Mouse (Mus musculus) heart, embryonic 12.5 days (tissue): ENCODE data around the gene Cxcl3. TPM values are rescaled to one million over a fixed set of nuclear protein-coding genes. Genes with fewer than 3 reads are reported as not detected.
"Not testable (repeated sequence)": the region's sequence is repeated elsewhere in the genome, so short reads cannot be mapped to it uniquely, and the experiment has no call there.

Source experiments
- ATAC-seq: fragments of 200-750 bp; cut with Nextera tagmentation; 2 replicates; pipeline ENCODE4 v1.8.0; 2017; ENCODE audit warnings: moderate TSS enrichment, moderate library complexity; ENCODE audit not compliant: insufficient number of reproducible peaks, low FRiP score
- H3K27ac ChIP-seq: fragments of 300-500 bp; sonication (generic); 2 replicates; pipeline ENCODE4 v1.5.1; 2016; ENCODE audit warnings: mild to moderate bottlenecking, moderate library complexity; ENCODE audit not compliant: poor library complexity, severe bottlenecking
- H3K27me3 ChIP-seq: fragments of 300-500 bp; sonication (generic); replicated peaks from 2 replicates; pipeline ENCODE4 v1.6.1; 2016; ENCODE audit warnings: mild to moderate bottlenecking, moderate library complexity
- H3K36me3 ChIP-seq: fragments of 300-500 bp; sonication (generic); 2 replicates; pipeline ENCODE4 v1.6.1; 2016; ENCODE audit warnings: mild to moderate bottlenecking, moderate library complexity
- H3K4me1 ChIP-seq: fragments of 300-500 bp; sonication (generic); replicated peaks from 2 replicates; pipeline ENCODE4 v1.6.1; 2016; ENCODE audit warnings: mild to moderate bottlenecking
- H3K4me2 ChIP-seq: fragments of 300-500 bp; sonication (generic); 2 replicates; pipeline ENCODE4 v1.6.1; 2016; ENCODE audit warnings: mild to moderate bottlenecking, moderate library complexity
- H3K4me3 ChIP-seq: fragments of 300-500 bp; sonication (generic); 2 replicates; pipeline ENCODE4 v1.5.1; 2016; ENCODE audit warnings: mild to moderate bottlenecking
- H3K9ac ChIP-seq: fragments of 300-500 bp; sonication (generic); 2 replicates; pipeline ENCODE4 v1.6.1; 2016; ENCODE audit warnings: mild to moderate bottlenecking, moderate library complexity
- H3K9me3 ChIP-seq: fragments of 300-500 bp; sonication (generic); replicated peaks from 2 replicates; pipeline ENCODE4 v1.6.1; 2016; ENCODE audit warnings: mild to moderate bottlenecking, moderate library complexity
- WGBS: fragments of 180-500 bp; shearing (Covaris S2); methylation state at CpG from one replicate; pipeline ENCODE4 v1.1.7; 2016; 5-methylcytosine and 5-hydroxymethylcytosine counted together
- polyA plus RNA-seq: library from polyadenylated mRNA; unstranded; fragments of >200 nt; fragmentation: Nextera tagmentation; extraction: Ambion mirVana; gene quantifications from 2 replicates; pipeline ENCODE4 v1.2.1, GENCODE M21; 2016

Gene Cxcl3
- polyA plus RNA-seq, 1 experiment from 2014 or later, result not detected

- Histone ChIP-seq H3K4me3 (no peak overlapping the region), H3K9me3 (no peaks in the 10 kb centered on the region), H3K36me3 (no peaks in the 10 kb centered on the region), H3K4me1 (0 out of 2 replicates have a peak, but pooled peaks cover 7% of the 10 kb centered on the region), H3K27ac (no peak overlapping the region), H3K27me3 (no peaks in the 10 kb centered on the region), H3K4me2 (no peak overlapping the region), H3K9ac (no peak overlapping the region)
- ATAC-seq, result no peak
- WGBS, result 83% methylated on average over 8 of the region's 8 CpGs
Measured at GRCm38 (mm10) chr5:90790074-90790502, 4.2 kb downstream of the Cxcl3 start.

- H3K4me2 ChIP-seq, result no peak within 1 kb of the TSS
- 66% methylated on average over 5 of the region's 5 CpGs for WGBS
Measured at GRCm38 (mm10) chr5:90794195-90794625, 8.3 kb downstream of the Cxcl3 start, which contains the start of gene Cxcl15. TSS of gene Cxcl15 (plus strand) at chr5:90794534.

GRCm38 (mm10) chr5:90795392-90795791 is 9.5 kb downstream of the Cxcl3 start:
- H3K4me1 ChIP-seq, H3K9ac ChIP-seq, H3K27me3 ChIP-seq, H3K9me3 ChIP-seq, ATAC-seq, H3K27ac ChIP-seq, H3K4me2 ChIP-seq, H3K36me3 ChIP-seq, H3K4me3 ChIP-seq: not testable (repeated sequence)
- WGBS, result 82% methylated on average over 2 of the region's 2 CpGs

More at GRCm38 (mm10) chr5:90794195-90794625, 8.3 kb downstream of the Cxcl3 start, which contains the start of gene Cxcl15:
- no peak within 1 kb of the TSS for H3K9ac ChIP-seq
- no peaks in the 10 kb centered on the region for H3K27me3 ChIP-seq
- no peaks in the 10 kb centered on the region for H3K4me1 ChIP-seq
- H3K36me3 ChIP-seq, result no peaks in the 10 kb centered on the region
- H3K9me3 ChIP-seq, result no peaks in the 10 kb centered on the region
- ATAC-seq, result no peak
- no peak within 1 kb of the TSS for H3K4me3 ChIP-seq
- H3K27ac ChIP-seq, result no peak within 1 kb of the TSS

GRCm38 (mm10) chr5:90804574-90804973 is 18.7 kb downstream of the Cxcl3 start:
- ATAC-seq, result no peak
- no peak overlapping the region for H3K4me2 ChIP-seq
- H3K36me3 ChIP-seq, result no peaks in the 10 kb centered on the region
- H3K27ac ChIP-seq, result no peak overlapping the region
- no peaks in the 10 kb centered on the region for H3K4me1 ChIP-seq
- H3K4me3 ChIP-seq, result no peak overlapping the region
- no peaks in the 10 kb centered on the region for H3K9me3 ChIP-seq
- no peak overlapping the region for H3K9ac ChIP-seq
- H3K27me3 ChIP-seq, result no peaks in the 10 kb centered on the region

GRCm38 (mm10) chr5:90806050-90806449 is 20.1 kb downstream of the Cxcl3 start:
- ATAC-seq, result no peak
- no peak overlapping the region for H3K27ac ChIP-seq

GRCm38 (mm10) chr5:90807176-90807950 is 21.5 kb downstream of the Cxcl3 start:
- H3K9me3 ChIP-seq, result no peaks in the 10 kb centered on the region
- H3K4me1 ChIP-seq, result no peaks in the 10 kb centered on the region
- ATAC-seq, result no peak
- H3K27me3 ChIP-seq, result no peaks in the 10 kb centered on the region
- no peak overlapping the region for H3K27ac ChIP-seq
- H3K4me3 ChIP-seq, result no peak overlapping the region
- WGBS, result 74% methylated on average over 3 of the region's 3 CpGs
- no peak overlapping the region for H3K9ac ChIP-seq
- no peak overlapping the region for H3K4me2 ChIP-seq
- H3K36me3 ChIP-seq, result no peaks in the 10 kb centered on the region

More at GRCm38 (mm10) chr5:90806050-90806449, 20.1 kb downstream of the Cxcl3 start:
- no peak overlapping the region for H3K4me2 ChIP-seq
- H3K27me3 ChIP-seq, result no peaks in the 10 kb centered on the region
- no peaks in the 10 kb centered on the region for H3K9me3 ChIP-seq
- no peak overlapping the region for H3K9ac ChIP-seq
- no peaks in the 10 kb centered on the region for H3K4me1 ChIP-seq
- no peaks in the 10 kb centered on the region for H3K36me3 ChIP-seq
- H3K4me3 ChIP-seq, result no peak overlapping the region

- Histone ChIP-seq H3K27ac (no peak overlapping the region), H3K9me3 (no peaks in the 10 kb centered on the region), H3K4me3 (no peak overlapping the region), H3K4me2 (no peak overlapping the region), H3K9ac (no peak overlapping the region), H3K36me3 (no peaks in the 10 kb centered on the region), H3K4me1 (no peaks in the 10 kb centered on the region), H3K27me3 (no peaks in the 10 kb centered on the region)
- ATAC-seq, result no peak
Measured at GRCm38 (mm10) chr5:90819756-90820155, 33.9 kb downstream of the Cxcl3 start.

GRCm38 (mm10) chr5:90832145-90832767 is 46.4 kb downstream of the Cxcl3 start:
- Histone ChIP-seq H3K27ac (no peak overlapping the region), H3K4me3 (no peak overlapping the region), H3K9ac (no peak overlapping the region), H3K4me1 (0 out of 2 replicates have a peak, but pooled peaks cover 5% of the 10 kb centered on the region), H3K9me3 (no peaks in the 10 kb centered on the region), H3K27me3 (no peaks in the 10 kb centered on the region), H3K4me2 (peak overlapping the region; percentile 11), H3K36me3 (no peaks in the 10 kb centered on the region)
- 40% methylated on average over 11 of the region's 11 CpGs for WGBS
- ATAC-seq, result no peak

- Histone ChIP-seq H3K4me2 (no peak overlapping the region), H3K27ac (no peak overlapping the region), H3K36me3 (no peaks in the 10 kb centered on the region), H3K27me3 (no peaks in the 10 kb centered on the region), H3K9ac (no peak overlapping the region), H3K4me1 (0 out of 2 replicates have a peak, but pooled peaks cover 5% of the 10 kb centered on the region), H3K4me3 (no peak overlapping the region), H3K9me3 (no peaks in the 10 kb centered on the region)
- ATAC-seq, result no peak
- 77% methylated on average over 8 of the region's 8 CpGs for WGBS
Measured at GRCm38 (mm10) chr5:90832768-90833388, 47.0 kb downstream of the Cxcl3 start.

- no peak overlapping the region for H3K9ac ChIP-seq
- no peaks in the 10 kb centered on the region for H3K9me3 ChIP-seq
- H3K27me3 ChIP-seq, result no peaks in the 10 kb centered on the region
- H3K27ac ChIP-seq, result no peak overlapping the region
- no peak overlapping the region for H3K4me2 ChIP-seq
- 81% methylated on average over 4 of the region's 4 CpGs for WGBS
- no peaks in the 10 kb centered on the region for H3K36me3 ChIP-seq
- ATAC-seq, result no peak
- H3K4me1 ChIP-seq, result 0 out of 2 replicates have a peak, but pooled peaks cover 5% of the 10 kb centered on the region
- no peak overlapping the region for H3K4me3 ChIP-seq
Measured at GRCm38 (mm10) chr5:90834436-90834835, 48.5 kb downstream of the Cxcl3 start.

GRCm38 (mm10) chr5:90838582-90838981 is 52.7 kb downstream of the Cxcl3 start:
- no peaks in the 10 kb centered on the region; the same call in 1 of the 2 replicates for H3K9me3 ChIP-seq
- no peak overlapping the region for H3K4me3 ChIP-seq
- no peaks in the 10 kb centered on the region for H3K27me3 ChIP-seq
- H3K4me1 ChIP-seq, result no peaks in the 10 kb centered on the region
- 69% methylated on average over 5 of the region's 5 CpGs for WGBS
- H3K36me3 ChIP-seq, result no peaks in the 10 kb centered on the region
- H3K27ac ChIP-seq, result no peak overlapping the region
- H3K9ac ChIP-seq, result no peak overlapping the region
- H3K4me2 ChIP-seq, result no peak overlapping the region
- no peak for ATAC-seq
